ENCODE assay signal across 34 mouse cellular contexts in genomic region chr14:18285476-18285875, GRCm38 (mm10).
"Had no signal": no experiment of that assay in that cellular context is flagged by ENCODE, and none has a peak within 500 bp of the region (broad histone marks: within the 10 kb centered on the region; RNA-seq: fewer than 3 reads in every experiment).

No protein-coding gene starts in this region.

- DNase-seq: heart, postnatal 10 days; heart, postnatal 14 days; heart, postnatal 36 days; heart, postnatal 4 days; kidney, adult 11 months; kidney, adult 18-20 months; kidney, adult 2 months; kidney, adult 8-10 months; kidney, adult 9 months; kidney, postnatal 10 days; kidney, postnatal 14 days; kidney, postnatal 25 days; kidney, postnatal 36 days; kidney, postnatal 4 days; layer of hippocampus, adult 9-11 months; layer of hippocampus, postnatal 36 days had no signal

- H3K9me3 ChIP-seq: heart, embryonic 12.5 days; heart, embryonic 13.5 days; heart, embryonic 15.5 days; hindbrain, embryonic 10.5 days; hindbrain, embryonic 12.5 days; hindbrain, embryonic 13.5 days; hindbrain, embryonic 15.5 days; intestine, embryonic 15.5 days; kidney, embryonic 15.5 days had no signal

- H3K4me3 ChIP-seq: heart, embryonic 12.5 days; heart, embryonic 13.5 days; heart, embryonic 15.5 days; hindbrain, embryonic 10.5 days; hindbrain, embryonic 12.5 days; hindbrain, embryonic 13.5 days; hindbrain, embryonic 15.5 days; intestine, embryonic 15.5 days; kidney, embryonic 15.5 days; layer of hippocampus, adult 2 months; left cerebral cortex, adult 2 months had no signal

- H3K27me3 ChIP-seq: heart, embryonic 12.5 days; heart, embryonic 13.5 days; heart, embryonic 15.5 days; hindbrain, embryonic 12.5 days; hindbrain, embryonic 13.5 days; hindbrain, embryonic 15.5 days; intestine, embryonic 15.5 days; kidney, embryonic 15.5 days had no signal

- H3K27ac ChIP-seq: heart, embryonic 13.5 days; heart, embryonic 15.5 days; hindbrain, embryonic 10.5 days; hindbrain, embryonic 12.5 days; hindbrain, embryonic 13.5 days; hindbrain, embryonic 14.5 days; hindbrain, embryonic 15.5 days; hindbrain, postnatal 0 days; intestine, embryonic 15.5 days; kidney, embryonic 15.5 days; kidney, postnatal 0 days; layer of hippocampus, adult 2 months; left cerebral cortex, adult 2 months had no signal

- H3K4me1 ChIP-seq: hindbrain, embryonic 10.5 days; hindbrain, embryonic 12.5 days; hindbrain, embryonic 15.5 days; intestine, embryonic 15.5 days; kidney, embryonic 15.5 days had no signal

- H3K9ac ChIP-seq: heart, embryonic 12.5 days; heart, embryonic 13.5 days; heart, embryonic 15.5 days; hindbrain, embryonic 12.5 days; hindbrain, embryonic 13.5 days; hindbrain, embryonic 14.5 days; hindbrain, embryonic 15.5 days; intestine, embryonic 15.5 days; kidney, embryonic 15.5 days had no signal

- ATAC-seq: hindbrain, embryonic 16.5 days; intestine, embryonic 15.5 days; intestine, embryonic 16.5 days; intestine, postnatal 0 days had no signal

- H3K4me2 ChIP-seq: heart, embryonic 11.5 days; heart, embryonic 12.5 days; heart, embryonic 13.5 days; heart, embryonic 15.5 days; hindbrain, embryonic 12.5 days; hindbrain, embryonic 13.5 days; hindbrain, embryonic 14.5 days; hindbrain, embryonic 15.5 days; intestine, embryonic 15.5 days; kidney, embryonic 15.5 days had no signal
